Mouse (Mus musculus) skeletal muscle tissue, adult 2 months (tissue): ENCODE results near the gene Lamtor4.

Experiments used
- DNase-seq: peaks from one replicate; pipeline ENCODE4 v3.0.0-alpha.2; 2012; ENCODE audit warnings: low read depth, low spot score

Gene Lamtor4

GRCm38 (mm10) chr5:138260051-138260450, 4.8 kb downstream of the Lamtor4 start:
- no peak for DNase-seq

DNA sequence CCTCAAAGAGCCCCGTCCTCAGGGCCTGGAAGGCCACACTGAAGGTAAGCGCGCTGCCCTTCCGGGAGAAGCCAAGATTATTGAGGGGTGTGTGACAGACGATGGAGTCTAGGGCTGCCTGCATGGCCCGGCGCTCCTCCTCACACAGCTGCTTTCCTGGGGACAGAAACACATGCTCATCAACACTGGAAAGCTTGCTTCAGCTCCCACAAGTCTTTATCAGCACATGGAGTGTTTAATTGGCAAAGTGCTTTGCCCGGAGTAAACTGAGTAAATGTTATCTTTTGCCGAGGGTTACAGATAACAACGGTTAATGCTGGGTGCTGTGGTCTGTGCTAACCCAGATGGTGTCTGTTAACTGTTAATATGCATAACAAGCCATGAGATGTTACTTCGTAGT, 5.6 kb downstream of the Lamtor4 start:
- no peak for DNase-seq

DNA sequence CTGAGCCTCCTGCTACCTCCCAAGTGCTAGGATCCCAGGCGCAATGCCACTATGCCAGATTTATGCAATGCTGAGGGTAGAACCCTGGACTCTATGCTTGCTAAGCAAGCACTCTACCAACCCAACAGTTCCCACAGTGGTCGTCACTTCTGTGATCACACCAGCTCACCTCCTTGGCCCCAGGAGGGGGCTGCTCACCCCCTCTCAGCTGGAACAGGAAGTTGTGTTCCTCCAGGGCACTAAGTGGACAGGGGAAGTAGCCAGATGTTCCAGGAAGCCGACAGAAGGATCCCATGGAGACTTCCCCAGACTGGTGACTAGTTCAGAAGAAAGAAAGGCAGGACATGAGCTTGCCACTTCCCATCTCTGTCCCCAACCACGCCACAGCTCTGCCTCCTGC, 6.7 kb downstream of the Lamtor4 start:
- no peak for DNase-seq

- DNase-seq, result no peak
These were observed 7.4 kb downstream of the Lamtor4 start for GRCm38 (mm10) chr5:138262582-138263240.

DNA sequence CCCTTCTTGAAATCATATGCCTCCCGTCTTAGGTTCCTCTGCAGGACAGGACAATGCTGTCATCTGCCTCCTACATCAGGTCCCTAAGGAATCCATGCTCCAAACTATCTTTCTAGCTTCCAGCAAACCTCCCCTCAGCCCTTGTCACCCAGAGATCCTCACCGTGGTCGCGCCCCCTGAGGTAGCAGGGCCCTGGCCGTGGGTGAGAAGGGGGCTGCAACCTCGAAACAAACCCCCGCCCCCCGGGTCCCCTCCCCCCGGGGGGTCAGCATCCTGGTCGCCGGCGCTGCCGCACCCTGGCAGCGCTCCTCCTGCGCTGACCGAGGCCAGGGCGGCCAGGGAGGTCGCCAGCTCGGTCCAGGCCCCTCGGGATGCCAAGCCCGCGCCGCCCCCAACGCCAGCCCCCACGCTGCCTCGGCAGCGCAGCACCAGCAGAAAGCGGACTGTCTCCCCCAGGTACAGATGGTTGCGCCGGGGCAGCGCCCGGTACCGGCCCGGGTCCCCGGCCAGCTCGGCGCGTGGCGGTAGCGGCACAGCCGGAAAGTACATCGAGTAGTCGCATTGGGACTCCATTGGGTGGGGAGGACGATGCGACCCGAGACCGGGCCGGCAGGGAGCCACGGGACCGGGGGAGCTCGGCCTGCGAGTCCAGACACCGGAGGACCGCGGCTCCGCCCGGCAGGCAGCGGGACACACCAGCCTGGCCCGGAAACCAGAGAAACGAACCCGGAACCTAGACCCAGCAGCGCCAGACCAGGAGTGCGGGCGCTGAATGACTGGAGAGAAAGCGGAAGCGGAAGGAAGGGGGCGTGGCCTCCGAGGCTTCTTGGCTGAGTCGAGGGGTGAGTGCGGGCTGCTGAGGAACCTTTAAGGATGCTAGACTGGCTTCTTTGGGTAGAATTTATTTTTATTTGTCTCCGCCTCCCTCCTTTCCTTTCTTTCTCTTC, 8.3 kb downstream of the Lamtor4 start, which contains the start of gene BC037034:
Gene BC037034 (minus strand): TSS at position 774 of the 947 bp plus-strand sequence.
- peak; percentile 80 for DNase-seq

- no peak for DNase-seq
These were observed 8.9 kb downstream of the Lamtor4 start for GRCm38 (mm10) chr5:138264207-138264578.

- DNase-seq, result no peak
These were observed 10.4 kb downstream of the Lamtor4 start for GRCm38 (mm10) chr5:138265712-138266111.

DNA sequence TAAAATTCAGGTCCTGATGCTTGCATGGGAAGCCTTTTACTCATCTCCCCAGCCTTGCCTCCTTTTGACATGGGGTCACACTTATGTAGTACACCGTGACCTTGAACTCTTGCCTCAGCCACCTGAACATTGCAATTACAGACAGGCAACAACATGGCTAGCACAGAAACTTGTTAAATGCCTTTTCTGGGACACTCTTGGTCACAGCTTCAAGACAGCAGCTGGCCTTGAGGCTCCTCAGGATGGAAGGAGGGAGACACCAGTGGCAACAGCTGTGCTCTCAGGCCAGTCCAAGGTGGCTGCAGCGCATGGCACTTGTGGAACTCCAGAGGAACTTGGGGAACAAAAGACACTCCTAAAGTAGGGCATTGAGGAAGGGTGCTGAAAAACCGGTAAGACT, 11.8 kb downstream of the Lamtor4 start:
- no peak for DNase-seq

DNA sequence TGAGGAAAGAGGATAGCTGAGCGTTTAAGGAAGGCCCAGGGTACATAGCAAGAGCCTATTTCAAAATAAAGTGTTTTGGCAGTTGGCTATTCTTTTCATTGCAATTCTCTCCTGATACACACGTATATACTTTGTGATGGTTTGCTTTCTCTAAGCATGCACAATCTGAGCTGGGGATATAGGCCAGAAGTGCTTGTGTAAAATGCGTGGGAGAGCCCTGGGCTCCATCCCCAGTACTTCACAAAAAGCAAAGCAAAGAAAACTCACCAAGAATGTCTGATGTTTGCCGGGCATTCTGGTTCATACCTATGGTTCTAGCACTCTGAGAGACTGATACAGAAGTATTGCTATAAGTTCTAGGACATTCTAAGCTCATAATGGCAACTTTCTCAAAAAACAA, 13.7 kb downstream of the Lamtor4 start:
- DNase-seq, result no peak

DNA sequence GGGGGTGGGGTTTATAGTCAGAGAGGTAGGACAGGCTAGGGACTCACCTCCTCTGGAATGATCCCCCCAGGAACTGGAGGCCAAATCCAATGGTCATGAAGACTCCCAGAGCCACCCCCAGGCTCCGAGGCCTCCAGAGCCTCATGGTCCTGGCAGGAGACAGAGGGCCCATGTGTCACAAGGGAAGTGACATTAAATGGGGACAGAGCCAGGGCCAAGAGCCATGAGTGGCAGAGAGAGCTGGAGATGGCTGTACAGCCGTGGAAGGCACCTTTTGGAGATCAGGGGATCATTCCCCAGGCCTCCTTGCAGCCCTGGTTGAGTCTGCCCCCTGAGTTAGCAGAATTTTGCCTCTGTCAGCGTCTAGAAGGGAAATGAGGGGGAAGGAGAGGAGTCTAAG, 15.9 kb downstream of the Lamtor4 start:
- DNase-seq, result no peak

DNA sequence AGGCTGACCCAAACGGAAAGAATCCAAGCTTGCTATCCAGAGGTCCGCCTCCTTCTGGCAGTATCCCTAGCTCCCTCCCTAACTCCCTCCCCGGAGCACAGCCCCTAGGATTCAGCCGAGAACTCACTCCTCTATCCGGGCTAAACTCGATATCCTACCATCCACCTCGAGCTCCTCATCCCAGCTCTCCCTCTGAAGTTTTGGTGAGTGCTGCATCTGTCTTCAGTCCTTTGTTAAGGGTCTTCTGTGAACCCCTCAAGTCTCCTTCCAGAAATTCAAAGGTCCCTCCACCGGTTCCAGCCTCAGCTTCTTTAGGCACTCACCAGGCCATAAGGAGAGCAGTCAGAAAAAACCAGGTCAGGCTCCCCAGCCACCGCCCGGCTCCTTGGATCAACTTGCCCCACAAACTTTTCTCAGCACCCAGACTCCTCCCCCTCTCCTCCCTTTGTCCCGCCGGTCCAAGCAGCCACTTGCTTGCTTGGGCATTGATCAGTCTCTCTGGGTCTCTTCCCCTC, 17.2 kb downstream of the Lamtor4 start, which contains the start of gene Gal3st4:
Gene Gal3st4 (minus strand): TSS at position 432 of the 515 bp plus-strand sequence.
- DNase-seq, result no peak

DNA sequence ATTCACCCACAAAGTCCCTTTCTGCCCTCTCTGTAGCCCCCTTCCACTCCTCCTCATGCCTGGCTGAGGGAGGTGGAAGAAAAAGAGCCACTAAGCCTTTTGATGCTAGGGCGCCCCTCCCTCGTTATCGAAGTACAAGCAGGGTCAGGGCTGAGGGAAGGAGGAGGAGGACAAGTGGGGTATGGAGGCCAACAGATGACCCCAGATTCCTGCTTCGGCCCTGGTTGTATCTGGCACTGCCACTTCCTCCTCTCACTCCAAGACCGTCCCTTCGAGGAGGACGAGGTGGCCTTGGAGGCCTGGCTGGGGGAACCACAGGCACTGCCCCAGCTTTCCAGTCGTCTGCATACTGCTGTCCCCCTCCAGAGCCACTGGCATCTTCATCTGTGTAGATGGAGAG, 18.9 kb downstream of the Lamtor4 start:
- no peak for DNase-seq

DNA sequence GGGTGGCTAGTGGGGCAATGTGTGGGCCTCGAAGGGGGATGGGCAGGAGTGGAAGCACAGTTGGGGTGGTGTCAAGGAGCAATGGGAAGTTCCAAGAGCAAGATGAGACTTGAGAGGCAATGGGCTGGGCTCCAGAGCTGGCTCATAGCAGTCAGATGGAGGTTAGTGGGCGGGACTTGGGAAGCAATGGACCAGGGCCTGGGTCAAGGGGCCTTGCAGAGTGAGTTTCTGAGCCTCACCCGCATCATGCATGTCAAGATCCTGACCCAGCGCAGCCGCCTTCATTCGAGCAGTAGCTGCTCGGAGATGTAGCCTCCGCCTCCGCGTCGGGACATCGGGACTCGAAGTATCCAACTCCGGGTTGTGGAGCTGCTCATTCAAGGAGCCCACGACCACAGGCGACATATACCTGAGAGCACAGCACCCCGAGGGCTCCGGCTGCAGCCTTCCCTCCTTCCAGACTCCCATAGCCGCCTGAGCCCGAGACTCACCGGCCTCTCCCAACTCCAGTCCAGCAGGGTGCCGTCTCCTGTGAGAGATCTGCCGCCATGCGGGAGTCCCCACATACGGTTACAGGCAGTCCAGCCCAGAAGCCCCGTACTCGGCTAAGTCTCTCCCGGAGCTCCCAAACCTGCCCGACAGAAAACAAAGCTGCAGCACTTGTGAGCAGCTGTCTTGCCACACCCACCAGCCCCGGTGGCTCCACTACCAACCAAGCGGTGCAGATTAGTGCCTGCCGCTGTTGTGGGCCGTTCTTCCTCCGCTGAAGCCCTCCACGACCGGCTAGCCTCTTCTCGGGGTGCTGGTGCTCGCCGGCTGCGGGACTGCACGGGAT, 20.2 kb downstream of the Lamtor4 start:
- no peak for DNase-seq

GRCm38 (mm10) chr5:138277994-138278393, 22.7 kb downstream of the Lamtor4 start:
- no peak for DNase-seq

DNA sequence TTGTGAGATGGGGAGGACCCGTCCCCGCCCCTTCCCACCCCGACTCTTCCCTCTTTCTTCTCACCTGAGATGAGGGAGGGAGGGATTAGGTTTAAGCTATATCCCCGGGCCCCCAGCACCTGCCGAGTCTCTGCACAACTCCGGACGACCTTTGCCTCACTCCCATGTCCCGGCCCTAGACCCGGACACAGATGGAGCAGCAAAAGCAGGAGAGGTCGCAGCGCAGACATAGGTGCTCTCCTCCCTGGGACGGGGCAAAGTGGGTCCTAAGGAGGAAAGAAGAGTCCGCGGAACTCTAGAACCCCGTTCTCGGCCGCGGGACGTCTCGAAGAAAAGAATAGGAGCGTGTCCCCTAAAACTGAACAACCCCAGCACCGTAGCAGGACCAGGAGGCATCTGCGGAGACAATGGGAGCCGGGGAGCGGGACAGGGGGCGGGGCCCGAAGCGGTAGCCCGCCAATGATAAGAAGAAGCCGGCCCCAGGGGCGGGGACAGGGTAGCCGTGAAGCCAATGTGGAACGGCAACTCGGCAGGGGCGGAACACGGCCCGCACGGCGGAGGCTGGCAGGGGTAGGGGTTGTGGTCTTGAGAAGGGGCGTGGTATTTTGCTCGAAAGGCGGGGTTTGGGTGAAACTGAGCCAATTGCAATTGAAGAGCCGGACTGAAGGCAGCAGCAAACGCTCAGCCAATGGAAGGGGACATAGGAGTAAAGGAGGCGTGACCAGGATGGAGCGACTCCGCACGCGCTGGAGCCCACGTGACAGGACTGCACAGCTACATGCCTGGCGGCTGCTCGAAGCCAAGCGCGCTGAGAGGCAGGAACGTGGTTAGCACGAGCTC, 24.5 kb downstream of the Lamtor4 start, which contains the start of the genes Gm43720, Gpc2 and Stag3:
Gene Gm43720 (minus strand): TSS at position 374 of the 840 bp plus-strand sequence.
Gene Gpc2 (minus strand): TSS at position 421 of the 840 bp plus-strand sequence.
Gene Stag3 (plus strand): TSS at position 656 of the 840 bp plus-strand sequence.
- DNase-seq, result peak; percentile 77

DNA sequence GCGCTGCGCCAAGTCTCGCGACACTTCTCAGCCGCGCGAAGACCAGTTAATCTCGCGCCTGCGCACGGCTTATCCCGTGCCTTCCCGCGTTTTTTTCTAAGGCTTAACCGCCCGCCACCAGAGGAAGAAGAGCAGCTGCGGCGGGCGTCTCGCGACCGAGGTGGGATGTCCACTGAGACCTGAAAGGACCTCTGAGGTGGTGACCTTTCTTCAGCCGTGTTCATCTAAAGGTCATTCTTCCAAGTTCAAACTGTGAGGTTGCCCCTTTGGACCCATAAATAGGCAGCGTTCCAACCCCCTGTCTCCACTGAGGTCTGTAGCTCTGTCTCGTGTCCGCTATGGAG, 25.1 kb downstream of the Lamtor4 start:
- DNase-seq, result no peak

DNA sequence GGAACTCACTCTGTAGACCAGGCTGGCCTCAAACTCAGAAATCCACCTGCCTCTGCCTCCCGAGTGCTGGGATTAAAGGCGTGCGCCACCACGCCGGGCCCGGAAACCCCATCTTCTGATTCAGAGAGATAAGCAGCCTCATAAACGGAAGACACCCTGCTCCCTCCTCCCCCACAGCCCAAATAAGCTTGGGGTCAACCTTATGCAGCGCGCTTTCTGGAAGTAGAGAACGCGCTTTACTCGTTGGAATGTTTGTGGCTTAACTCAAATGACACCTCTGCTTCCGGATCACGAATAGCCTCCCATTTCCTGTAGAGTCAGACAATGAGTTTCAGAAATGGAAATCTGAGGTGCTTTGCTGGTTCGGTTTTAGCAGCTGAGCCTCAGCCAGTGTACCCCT, 25.5 kb downstream of the Lamtor4 start:
- DNase-seq, result no peak

GRCm38 (mm10) chr5:138281798-138282197, 26.5 kb downstream of the Lamtor4 start:
- DNase-seq, result no peak

DNA sequence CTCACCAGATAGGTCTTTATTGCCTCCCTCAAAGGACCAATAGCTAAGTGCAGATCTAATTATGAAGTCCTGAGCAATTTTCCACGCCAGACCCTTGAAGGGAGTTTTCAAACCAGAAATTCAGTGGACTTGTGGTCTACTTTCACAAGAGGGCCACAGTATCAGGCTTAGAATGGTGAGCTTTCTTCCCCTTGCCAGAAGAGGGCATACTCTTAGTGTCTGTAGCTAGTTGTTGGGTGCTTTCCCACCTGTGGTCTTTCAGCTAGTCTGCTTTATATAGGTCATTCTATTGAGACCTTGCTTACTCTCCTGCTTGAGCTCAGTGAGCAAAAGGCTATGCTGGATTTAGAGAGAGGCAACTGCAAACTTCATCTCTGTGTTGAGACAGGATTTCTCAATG, 28.3 kb downstream of the Lamtor4 start:
- no peak for DNase-seq

DNA sequence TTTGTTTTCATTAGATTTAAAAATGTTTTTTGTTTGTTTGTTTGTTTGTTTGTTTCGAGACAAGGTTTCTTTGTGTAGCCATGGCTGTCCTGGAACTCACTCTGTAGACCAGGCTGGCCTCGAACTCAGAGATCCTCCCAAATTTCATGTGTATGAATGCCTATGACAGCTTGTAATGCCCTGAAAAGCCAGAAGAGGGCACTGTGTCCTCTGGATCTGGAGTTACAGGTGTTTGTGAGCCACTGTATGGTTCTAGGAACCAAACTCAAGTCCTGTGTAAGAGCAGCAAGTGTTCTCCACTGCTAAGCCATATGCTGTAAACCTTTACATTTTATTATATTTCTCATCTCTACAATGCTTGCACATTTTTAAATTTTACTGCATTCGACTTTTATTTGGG, 32.6 kb downstream of the Lamtor4 start:
- DNase-seq, result no peak

DNA sequence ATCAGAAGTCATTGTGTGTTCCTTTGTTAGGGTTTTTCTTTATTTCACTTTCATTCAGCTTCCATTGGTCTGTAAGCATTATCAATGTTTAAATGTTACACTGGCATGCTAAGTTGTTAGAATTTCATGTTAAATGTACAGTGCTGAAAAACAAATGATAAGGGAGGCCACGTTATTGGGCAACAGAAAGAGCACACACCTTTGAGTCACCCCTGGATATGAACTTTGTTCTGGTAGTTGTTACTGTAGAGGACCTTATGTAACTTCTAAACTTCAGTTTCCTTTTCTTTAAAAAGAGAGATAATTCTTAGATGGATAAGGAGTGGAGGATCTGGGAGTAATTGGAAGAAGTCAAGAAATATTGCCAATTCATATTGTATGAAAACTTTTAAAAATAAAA, 36.4 kb downstream of the Lamtor4 start:
- no peak for DNase-seq
